Mouse (Mus musculus) heart, embryonic 13.5 days (tissue): Measurements from ENCODE around the gene Gm867. TPM values are rescaled to one million over a fixed set of nuclear protein-coding genes. Genes with fewer than 3 reads are reported as not detected.
A peak's percentile ranks its signal among the peaks of the same experiment; 100 is the strongest.

Experiments used
- ATAC-seq: fragments of 200-750 bp; cut with Nextera tagmentation; 2 replicates; pipeline ENCODE4 v1.8.0; 2017; ENCODE audit warnings: moderate TSS enrichment; ENCODE audit not compliant: insufficient number of reproducible peaks, low FRiP score, low TSS enrichment; ENCODE audit errors: extremely low read depth
- H3K27ac ChIP-seq: fragments of 300-500 bp; sonication (generic); replicated peaks from 2 replicates; pipeline ENCODE4 v1.5.1; 2015; ENCODE audit warnings: moderate library complexity, mild to moderate bottlenecking, inconsistent platforms
- H3K27me3 ChIP-seq: fragments of 300-500 bp; sonication (generic); replicated peaks from 2 replicates; pipeline ENCODE4 v1.6.1; 2015; ENCODE audit warnings: mild to moderate bottlenecking, inconsistent platforms
- H3K36me3 ChIP-seq: fragments of 300-500 bp; sonication (generic); 2 replicates; pipeline ENCODE4 v1.6.1; 2015; ENCODE audit warnings: mild to moderate bottlenecking, inconsistent platforms
- H3K4me1 ChIP-seq: fragments of 300-500 bp; sonication (generic); 2 replicates; pipeline ENCODE4 v1.6.1; 2015; ENCODE audit warnings: inconsistent platforms
- H3K4me2 ChIP-seq: fragments of 300-500 bp; sonication (generic); 2 replicates; pipeline ENCODE4 v1.6.1; 2015; ENCODE audit warnings: inconsistent platforms, mild to moderate bottlenecking, moderate library complexity
- H3K4me3 ChIP-seq: fragments of 300-500 bp; sonication (generic); 2 replicates; pipeline ENCODE4 v1.5.1; 2015; ENCODE audit warnings: moderate library complexity, mild to moderate bottlenecking, inconsistent platforms
- H3K9ac ChIP-seq: fragments of 300-500 bp; sonication (generic); 2 replicates; pipeline ENCODE4 v1.6.1; 2015; ENCODE audit warnings: inconsistent platforms, mild to moderate bottlenecking, moderate library complexity
- H3K9me3 ChIP-seq: fragments of 300-500 bp; sonication (generic); 2 replicates; pipeline ENCODE4 v1.6.1; 2016; ENCODE audit warnings: inconsistent platforms
- WGBS: fragments of 180-500 bp; shearing (Covaris S2); methylation state at CpG from one replicate; pipeline ENCODE4 v1.1.7; 2015; ENCODE audit warnings: mixed read lengths; 5-methylcytosine and 5-hydroxymethylcytosine counted together
- polyA plus RNA-seq: library from polyadenylated mRNA; unstranded; fragments of >200 nt; fragmentation: Nextera tagmentation; extraction: Ambion mirVana; gene quantifications from 2 replicates; pipeline ENCODE4 v1.2.1, GENCODE M21; 2015

The Gm867 gene
- polyA plus RNA-seq, 1 experiment from 2014 or later, result 1.8 TPM

GRCm38 (mm10) chr10:75945896-75946295 is 5.4 kb upstream of the Gm867 start:
- Histone ChIP-seq H3K36me3 (no peaks in the 10 kb centered on the region), H3K9ac (no peak overlapping the region), H3K4me2 (no peak overlapping the region), H3K9me3 (no peaks in the 10 kb centered on the region), H3K4me3 (no peak overlapping the region), H3K27me3 (peaks cover 28% of the 10 kb centered on the region), H3K27ac (no peak overlapping the region), H3K4me1 (peaks cover 15% of the 10 kb centered on the region)
- no peak for ATAC-seq
- 76% methylated on average over 7 of the region's 7 CpGs for WGBS

GRCm38 (mm10) chr10:75945213-75945612 is 4.7 kb upstream of the Gm867 start:
- no peak overlapping the region for H3K4me2 ChIP-seq
- no peaks in the 10 kb centered on the region for H3K9me3 ChIP-seq
- no peaks in the 10 kb centered on the region for H3K36me3 ChIP-seq
- 87% methylated on average over 7 of the region's 7 CpGs for WGBS
- H3K9ac ChIP-seq, result no peak overlapping the region
- H3K27ac ChIP-seq, result no peak overlapping the region
- no peak overlapping the region for H3K4me3 ChIP-seq
- H3K4me1 ChIP-seq, result peaks cover 15% of the 10 kb centered on the region
- peaks cover 21% of the 10 kb centered on the region for H3K27me3 ChIP-seq
- no peak for ATAC-seq

- no peak for ATAC-seq
- Histone ChIP-seq H3K36me3 (no peaks in the 10 kb centered on the region; the same call in 1 of the 2 replicates), H3K4me3 (no peak overlapping the region), H3K9ac (no peak overlapping the region), H3K4me2 (no peak overlapping the region), H3K4me1 (peaks cover 16% of the 10 kb centered on the region), H3K27ac (no peak overlapping the region), H3K27me3 (peaks cover 11% of the 10 kb centered on the region), H3K9me3 (no peaks in the 10 kb centered on the region)
- WGBS, result 33% methylated on average over 11 of the region's 11 CpGs
These were observed 3.7 kb upstream of the Gm867 start for GRCm38 (mm10) chr10:75944066-75944772.

GRCm38 (mm10) chr10:75942736-75943477 is 2.4 kb upstream of the Gm867 start, which contains the start of gene Vpreb3:
Gene Vpreb3, plus strand, starts transcription at chr10:75943057.
- Histone ChIP-seq H3K9ac (no peak within 1 kb of the TSS), H3K9me3 (no peaks in the 10 kb centered on the region), H3K4me2 (no peak within 1 kb of the TSS), H3K27me3 (no peaks in the 10 kb centered on the region), H3K36me3 (peaks cover 4% of the 10 kb centered on the region; the same call in 1 of the 2 replicates), H3K4me3 (no peak within 1 kb of the TSS), H3K27ac (no peak within 1 kb of the TSS), H3K4me1 (peaks cover 21% of the 10 kb centered on the region)
- no peak for ATAC-seq
- whole genome bisulfite sequencing, result 71% methylated on average over 15 of the region's 15 CpGs

GRCm38 (mm10) chr10:75941042-75941824 is 761 bp upstream of the Gm867 start:
- Histone ChIP-seq H3K27me3 (peaks cover 11% of the 10 kb centered on the region), H3K36me3 (peaks cover 4% of the 10 kb centered on the region; the same call in 1 of the 2 replicates), H3K4me3 (no peak overlapping the region), H3K27ac (no peak overlapping the region), H3K9ac (no peak overlapping the region), H3K4me2 (no peak overlapping the region), H3K4me1 (peaks cover 37% of the 10 kb centered on the region), H3K9me3 (no peaks in the 10 kb centered on the region)
- no peak for ATAC-seq
- 65% methylated on average over 9 of the region's 9 CpGs for WGBS

GRCm38 (mm10) chr10:75939481-75940234 is 814 bp downstream of the Gm867 start:
- no peak for ATAC-seq
- Histone ChIP-seq H3K27ac (no peak overlapping the region), H3K27me3 (peaks cover 23% of the 10 kb centered on the region), H3K9ac (peak overlapping the region; percentile 10; the same call in 1 of the 2 replicates), H3K4me1 (peaks cover 44% of the 10 kb centered on the region), H3K36me3 (peaks cover 4% of the 10 kb centered on the region; the same call in 1 of the 2 replicates), H3K4me3 (peak overlapping the region; percentile 25), H3K4me2 (peak overlapping the region; percentile 32), H3K9me3 (no peaks in the 10 kb centered on the region)
- 43% methylated on average over 9 of the region's 9 CpGs for WGBS

- H3K27me3 ChIP-seq, result peaks cover 26% of the 10 kb centered on the region
- ATAC-seq, result no peak
- H3K9me3 ChIP-seq, result no peaks in the 10 kb centered on the region
- H3K36me3 ChIP-seq, result peaks cover 4% of the 10 kb centered on the region; the same call in 1 of the 2 replicates
- WGBS, result 49% methylated on average over 10 of the region's 10 CpGs
- H3K9ac ChIP-seq, result peak overlapping the region; percentile 91
- peak overlapping the region; percentile 69 for H3K4me3 ChIP-seq
- H3K4me1 ChIP-seq, result peaks cover 39% of the 10 kb centered on the region
- 0 out of 2 replicates have a peak overlapping the region, but pooled peaks have one; percentile 12 for H3K27ac ChIP-seq
- peak overlapping the region; percentile 78 for H3K4me2 ChIP-seq
These were observed 2.4 kb downstream of the Gm867 start for GRCm38 (mm10) chr10:75937851-75938643.

- no peaks in the 10 kb centered on the region for H3K9me3 ChIP-seq
These were observed 3.4 kb downstream of the Gm867 start for GRCm38 (mm10) chr10:75936909-75937667.

GRCm38 (mm10) chr10:75935680-75936541 is 4.6 kb downstream of the Gm867 start, which contains the start of gene Mmp11:
Gene Mmp11, minus strand, starts transcription at chr10:75936496.
- peak within 1 kb of the TSS; percentile 78 for H3K4me2 ChIP-seq
- H3K4me3 ChIP-seq, result peak within 1 kb of the TSS; percentile 69
- peak within 1 kb of the TSS; percentile 91 for H3K9ac ChIP-seq
- no peaks in the 10 kb centered on the region for H3K9me3 ChIP-seq
- peak within 1 kb of the TSS; percentile 90 for H3K27ac ChIP-seq
- peaks cover 4% of the 10 kb centered on the region; the same call in 1 of the 2 replicates for H3K36me3 ChIP-seq
- H3K4me1 ChIP-seq, result peaks cover 59% of the 10 kb centered on the region
- peaks cover 39% of the 10 kb centered on the region for H3K27me3 ChIP-seq
- peak; percentile 84 for ATAC-seq
- WGBS, result 1% methylated on average over 51 of the region's 51 CpGs

More at GRCm38 (mm10) chr10:75936909-75937667, 3.4 kb downstream of the Gm867 start:
- H3K4me2 ChIP-seq, result peak overlapping the region; percentile 78
- H3K27me3 ChIP-seq, result peaks cover 29% of the 10 kb centered on the region
- H3K4me3 ChIP-seq, result peak overlapping the region; percentile 69
- peaks cover 4% of the 10 kb centered on the region; the same call in 1 of the 2 replicates for H3K36me3 ChIP-seq
- ATAC-seq, result no peak
- H3K27ac ChIP-seq, result peak overlapping the region; percentile 29
- H3K9ac ChIP-seq, result peak overlapping the region; percentile 91
- 28% methylated on average over 18 of the region's 18 CpGs for WGBS
- H3K4me1 ChIP-seq, result peaks cover 47% of the 10 kb centered on the region
